Mouse (Mus musculus): ENCODE measurements around the gene Atoh8. TPM values are rescaled to one million over a fixed set of nuclear protein-coding genes. Genes with fewer than 3 reads are reported as not detected.

Gene Atoh8
- 4.8 and 6.1 TPM in 2 replicates for polyA plus RNA-seq (2014; fragmentation: Nextera tagmentation; extraction: Ambion mirVana)

DNA sequence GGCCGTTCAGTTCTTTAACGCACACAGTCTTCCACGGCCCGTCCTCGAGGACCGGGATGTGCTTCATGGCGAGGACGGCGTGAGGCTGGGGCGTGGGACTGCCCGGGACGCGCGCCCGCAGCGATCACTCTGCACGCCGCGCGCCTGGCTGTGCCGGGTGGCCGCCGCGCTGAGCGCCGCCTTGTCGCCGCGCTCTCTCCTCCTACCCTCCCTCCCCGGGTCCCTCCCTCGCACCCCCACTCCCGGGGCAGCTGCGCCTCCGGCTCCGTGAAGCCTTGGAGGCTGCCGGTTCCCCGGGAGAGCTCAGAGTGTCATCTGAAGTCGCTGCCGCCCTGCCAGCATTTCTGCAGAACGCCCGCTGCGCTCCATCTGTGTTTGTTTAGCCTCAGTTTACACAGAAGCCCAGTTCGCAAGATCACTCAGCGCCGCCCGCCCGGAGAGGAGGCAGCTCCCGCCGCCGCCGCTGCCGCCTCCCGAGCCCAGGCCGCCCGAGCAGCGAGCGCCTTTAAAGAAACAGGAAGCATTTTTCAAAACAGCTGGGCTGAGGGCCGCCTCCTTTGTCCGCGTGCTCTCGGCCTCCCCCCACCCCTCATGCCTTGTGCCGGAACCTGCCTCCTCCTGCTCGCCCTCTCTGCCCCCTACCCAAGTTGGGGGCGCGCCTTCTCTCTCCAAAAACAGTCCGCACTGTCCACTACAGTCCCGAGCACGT lies at the start of gene Atoh8:
Gene Atoh8 (minus strand): TSS at position 480 of the 709 bp plus-strand sequence.
- WGBS, result under 1% methylated on average over 68 of the region's 68 CpGs
- peak within 1 kb of the TSS; percentile 63 for H3K9ac ChIP-seq (ENCODE audit: low read length)
- H3K9me3 ChIP-seq (ENCODE audit: control insufficient read depth, low read length), result no peaks in the 10 kb centered on the region
- DNase-seq (ENCODE audit: low spot score, missing footprints) (peak; percentile 95), ATAC-seq (ENCODE audit: low FRiP score) (peak; percentile 59)
- H3K36me3 ChIP-seq (ENCODE audit: control insufficient read depth, insufficient read depth, low read length), result no peaks in the 10 kb centered on the region
- H3K4me1 ChIP-seq (ENCODE audit: control insufficient read depth, insufficient read depth, low read length), result peaks cover 32% of the 10 kb centered on the region
- H3K4me3 ChIP-seq (ENCODE audit: low read depth, low read length), result peak within 1 kb of the TSS; percentile 48
- peak within 1 kb of the TSS; percentile 25; the same call in 1 of the 2 replicates for H3K27ac ChIP-seq (ENCODE audit: low read depth, low read length)
- peaks cover 39% of the 10 kb centered on the region for H3K27me3 ChIP-seq (ENCODE audit: control insufficient read depth, insufficient read depth, low read length)
- peak within 1 kb of the TSS; percentile 98 for H3K4me2 ChIP-seq

DNA sequence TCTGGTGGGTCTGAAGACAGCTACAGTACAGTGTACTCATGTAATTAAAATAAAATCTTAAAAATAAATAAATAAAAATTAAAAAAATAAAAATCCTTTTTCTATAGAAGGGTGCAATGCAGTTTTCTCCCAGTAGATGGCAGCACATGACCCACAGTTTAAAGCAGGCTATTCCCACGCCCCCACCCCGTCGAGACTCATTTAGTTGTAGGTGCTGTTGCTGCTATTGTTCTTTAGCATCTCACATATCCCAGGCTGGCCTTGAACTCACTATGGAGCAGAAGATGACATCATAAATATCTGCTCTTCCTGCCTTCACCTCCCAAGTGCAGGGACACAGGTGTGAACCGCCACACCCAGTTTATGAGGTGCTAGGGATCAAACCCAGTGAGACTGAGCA lies 48.5 kb upstream of the Atoh8 start:
- 25% methylated on average over 4 of the region's 4 CpGs for WGBS
- no peak overlapping the region for H3K27ac ChIP-seq (ENCODE audit: low read depth, low read length)
- no peaks in the 10 kb centered on the region for H3K4me1 ChIP-seq (ENCODE audit: control insufficient read depth, insufficient read depth, low read length)
- no peak overlapping the region for H3K4me3 ChIP-seq (ENCODE audit: low read depth, low read length)
- no peak overlapping the region for H3K9ac ChIP-seq (ENCODE audit: low read length)
- no peak overlapping the region for H3K4me2 ChIP-seq
- no peaks in the 10 kb centered on the region for H3K36me3 ChIP-seq (ENCODE audit: control insufficient read depth, insufficient read depth, low read length)
- no peaks in the 10 kb centered on the region for H3K27me3 ChIP-seq (ENCODE audit: control insufficient read depth, insufficient read depth, low read length)
- ATAC-seq (ENCODE audit: low FRiP score) (peak; percentile 19; the same call in 1 of the 2 replicates), DNase-seq (ENCODE audit: low spot score, missing footprints) (peak; percentile 90)
- no peaks in the 10 kb centered on the region for H3K9me3 ChIP-seq (ENCODE audit: control insufficient read depth, low read length)

DNA sequence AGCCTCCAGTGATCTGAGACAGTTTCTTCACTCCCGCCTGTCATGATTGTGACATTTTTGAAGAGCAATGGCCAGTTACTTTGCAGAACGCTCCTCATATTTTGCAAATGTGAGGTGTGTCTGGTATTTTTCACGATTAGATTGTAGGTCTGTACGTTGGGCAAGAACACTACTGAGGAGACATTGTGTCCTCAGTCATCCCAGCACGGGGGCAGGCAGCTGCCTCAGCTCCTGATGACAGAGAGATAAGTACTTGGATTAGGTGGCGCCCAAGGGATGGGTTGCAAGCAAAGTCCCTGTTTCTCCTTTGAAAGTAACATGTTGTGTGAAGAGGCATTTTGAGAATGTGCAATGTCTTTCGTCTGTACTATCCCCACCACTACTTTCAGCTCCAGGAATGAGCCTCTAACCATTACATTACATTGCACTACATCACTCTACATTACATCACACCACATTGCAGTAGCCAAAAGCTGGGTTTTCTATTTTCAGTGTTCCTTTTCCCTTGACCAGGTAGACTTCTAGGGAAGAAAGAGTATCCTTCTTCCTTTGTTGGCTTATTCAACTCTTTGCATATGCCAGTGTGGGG lies 45.1 kb upstream of the Atoh8 start:
- Histone ChIP-seq H3K4me3 (ENCODE audit: low read depth, low read length) (no peak overlapping the region), H3K27me3 (ENCODE audit: control insufficient read depth, insufficient read depth, low read length) (no peaks in the 10 kb centered on the region), H3K27ac (ENCODE audit: low read depth, low read length) (no peak overlapping the region), H3K9ac (ENCODE audit: low read length) (no peak overlapping the region), H3K36me3 (ENCODE audit: control insufficient read depth, insufficient read depth, low read length) (no peaks in the 10 kb centered on the region), H3K9me3 (ENCODE audit: control insufficient read depth, low read length) (no peaks in the 10 kb centered on the region), H3K4me2 (no peak overlapping the region), H3K4me1 (ENCODE audit: control insufficient read depth, insufficient read depth, low read length) (no peaks in the 10 kb centered on the region)
- ATAC-seq (ENCODE audit: low FRiP score), result no peak
- 79% methylated on average over 7 of the region's 7 CpGs for WGBS
- no peak for DNase-seq (ENCODE audit: low spot score, missing footprints)

DNA sequence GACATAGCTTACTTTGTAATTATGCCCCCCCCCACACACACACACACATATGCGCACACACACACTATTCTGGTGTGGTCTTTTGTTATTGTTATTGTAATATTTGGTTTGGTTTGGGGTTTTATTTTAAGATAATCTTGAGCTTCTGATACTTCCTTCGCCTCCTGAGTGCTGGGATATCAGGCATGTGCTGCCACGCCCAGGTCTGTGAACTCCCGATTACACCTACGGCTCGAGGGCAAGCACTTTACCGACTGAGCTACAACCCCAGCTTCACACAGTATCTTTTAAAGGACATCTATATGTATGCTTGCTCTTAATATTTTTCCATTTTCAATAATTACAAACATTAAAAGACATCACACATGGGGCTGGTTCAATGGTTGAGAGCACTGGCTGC lies 44.1 kb upstream of the Atoh8 start:
- H3K9me3 ChIP-seq (ENCODE audit: control insufficient read depth, low read length), result no peaks in the 10 kb centered on the region
- no peaks in the 10 kb centered on the region for H3K27me3 ChIP-seq (ENCODE audit: control insufficient read depth, insufficient read depth, low read length)
- H3K9ac ChIP-seq (ENCODE audit: low read length), result no peak overlapping the region
- H3K4me1 ChIP-seq (ENCODE audit: control insufficient read depth, insufficient read depth, low read length), result no peaks in the 10 kb centered on the region
- H3K27ac ChIP-seq (ENCODE audit: low read depth, low read length), result no peak overlapping the region
- ATAC-seq (ENCODE audit: low FRiP score) (no peak), DNase-seq (ENCODE audit: low spot score, missing footprints) (no peak)
- H3K36me3 ChIP-seq (ENCODE audit: control insufficient read depth, insufficient read depth, low read length), result no peaks in the 10 kb centered on the region
- H3K4me3 ChIP-seq (ENCODE audit: low read depth, low read length), result no peak overlapping the region
- 91% methylated on average over 7 of the region's 7 CpGs for WGBS
- H3K4me2 ChIP-seq, result no peak overlapping the region

DNA sequence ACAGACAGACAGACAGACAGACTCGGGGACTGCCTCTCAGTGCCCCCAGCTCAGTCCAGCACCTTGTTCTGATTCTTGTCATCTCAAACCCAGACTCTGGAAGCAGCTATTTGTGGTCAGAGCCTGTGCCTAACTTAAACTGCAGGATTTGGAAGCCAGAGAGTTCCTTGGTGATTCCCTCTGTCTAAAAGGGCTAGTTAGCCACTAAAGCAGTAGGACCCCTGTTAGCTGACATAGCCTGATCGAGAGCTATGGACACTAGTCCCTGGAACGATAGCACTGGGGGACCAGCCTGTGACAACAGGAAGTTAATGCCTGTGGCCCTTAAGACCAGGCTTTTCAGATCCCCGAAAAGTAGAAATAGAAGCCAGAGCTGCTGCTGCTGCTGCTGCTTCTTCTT lies 43.5 kb upstream of the Atoh8 start:
- WGBS, result 79% methylated on average over 4 of the region's 4 CpGs
- Histone ChIP-seq H3K4me3 (ENCODE audit: low read depth, low read length) (no peak overlapping the region), H3K9ac (ENCODE audit: low read length) (no peak overlapping the region), H3K9me3 (ENCODE audit: control insufficient read depth, low read length) (no peaks in the 10 kb centered on the region), H3K36me3 (ENCODE audit: control insufficient read depth, insufficient read depth, low read length) (no peaks in the 10 kb centered on the region), H3K27me3 (ENCODE audit: control insufficient read depth, insufficient read depth, low read length) (no peaks in the 10 kb centered on the region), H3K4me2 (no peak overlapping the region), H3K4me1 (ENCODE audit: control insufficient read depth, insufficient read depth, low read length) (no peaks in the 10 kb centered on the region), H3K27ac (ENCODE audit: low read depth, low read length) (no peak overlapping the region)
- no peak for DNase-seq (ENCODE audit: low spot score, missing footprints)
- no peak for ATAC-seq (ENCODE audit: low FRiP score)

DNA sequence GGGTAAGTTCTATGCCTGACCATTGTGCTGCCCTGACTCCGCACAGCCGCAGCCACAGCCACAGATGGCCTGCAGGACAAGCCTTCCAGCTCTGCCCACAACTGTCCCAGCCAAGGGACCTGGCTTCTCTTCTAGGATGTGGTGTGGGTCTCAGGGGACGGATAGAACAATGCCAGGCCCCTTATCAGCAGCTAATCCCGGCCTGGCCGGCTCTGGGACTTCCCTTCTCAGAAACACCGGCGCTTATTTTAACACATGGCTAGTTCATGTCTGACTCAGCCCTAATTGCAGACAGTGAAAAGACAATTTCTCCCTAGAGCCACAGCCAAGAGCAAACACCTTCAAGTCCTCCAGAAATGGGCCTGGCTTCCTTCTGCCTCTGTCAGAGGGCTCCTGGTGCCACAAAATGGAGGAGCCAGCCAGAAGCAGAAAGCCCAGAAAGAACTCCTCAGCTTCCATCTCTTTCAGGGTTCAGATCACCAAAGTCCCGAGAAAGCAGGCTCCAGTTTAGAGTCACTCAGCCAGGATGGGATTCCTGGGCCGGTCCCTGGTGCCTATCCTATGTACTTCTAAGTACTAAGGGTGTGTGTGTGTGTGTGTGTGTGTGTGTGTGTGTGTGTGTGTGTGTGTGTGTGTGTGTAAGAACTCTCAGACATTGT lies 42.3 kb upstream of the Atoh8 start:
- Histone ChIP-seq H3K4me2 (no peak overlapping the region), H3K27me3 (ENCODE audit: control insufficient read depth, insufficient read depth, low read length) (no peaks in the 10 kb centered on the region), H3K36me3 (ENCODE audit: control insufficient read depth, insufficient read depth, low read length) (no peaks in the 10 kb centered on the region), H3K9me3 (ENCODE audit: control insufficient read depth, low read length) (no peaks in the 10 kb centered on the region), H3K9ac (ENCODE audit: low read length) (no peak overlapping the region), H3K27ac (ENCODE audit: low read depth, low read length) (no peak overlapping the region), H3K4me3 (ENCODE audit: low read depth, low read length) (no peak overlapping the region), H3K4me1 (ENCODE audit: control insufficient read depth, insufficient read depth, low read length) (no peaks in the 10 kb centered on the region)
- ATAC-seq (ENCODE audit: low FRiP score), result no peak
- DNase-seq (ENCODE audit: low spot score, missing footprints), result no peak
- 77% methylated on average over 9 of the region's 9 CpGs for WGBS

DNA sequence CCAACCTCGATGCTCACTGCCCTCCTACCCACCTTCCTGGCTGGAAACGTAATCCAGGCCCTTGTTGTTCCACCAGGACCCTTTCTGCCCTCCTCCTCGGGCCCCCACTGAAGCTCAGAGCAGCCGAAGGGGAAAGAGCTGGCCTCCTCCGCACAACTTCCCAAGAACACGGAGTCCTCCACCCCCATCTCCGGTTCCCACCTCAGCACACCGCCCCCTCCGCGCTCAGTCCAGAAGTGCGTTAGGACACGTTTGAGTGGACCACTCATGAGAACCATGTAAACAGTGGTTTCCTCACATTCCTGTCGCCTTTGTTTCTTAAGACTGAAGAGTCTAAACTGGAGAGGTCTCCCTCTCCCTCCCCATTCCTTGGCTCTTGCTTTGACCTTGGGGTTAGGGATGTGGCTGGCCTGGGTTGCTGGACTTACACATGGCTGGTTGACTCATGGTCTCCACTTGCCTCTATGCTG lies 41.6 kb upstream of the Atoh8 start:
- Histone ChIP-seq H3K4me2 (no peak overlapping the region), H3K9ac (ENCODE audit: low read length) (no peak overlapping the region), H3K4me3 (ENCODE audit: low read depth, low read length) (no peak overlapping the region), H3K36me3 (ENCODE audit: control insufficient read depth, insufficient read depth, low read length) (no peaks in the 10 kb centered on the region), H3K9me3 (ENCODE audit: control insufficient read depth, low read length) (no peaks in the 10 kb centered on the region), H3K27me3 (ENCODE audit: control insufficient read depth, insufficient read depth, low read length) (no peaks in the 10 kb centered on the region), H3K27ac (ENCODE audit: low read depth, low read length) (no peak overlapping the region), H3K4me1 (ENCODE audit: control insufficient read depth, insufficient read depth, low read length) (no peaks in the 10 kb centered on the region)
- DNase-seq (ENCODE audit: low spot score, missing footprints) (no peak), ATAC-seq (ENCODE audit: low FRiP score) (no peak)
- 88% methylated on average over 13 of the region's 13 CpGs for WGBS

DNA sequence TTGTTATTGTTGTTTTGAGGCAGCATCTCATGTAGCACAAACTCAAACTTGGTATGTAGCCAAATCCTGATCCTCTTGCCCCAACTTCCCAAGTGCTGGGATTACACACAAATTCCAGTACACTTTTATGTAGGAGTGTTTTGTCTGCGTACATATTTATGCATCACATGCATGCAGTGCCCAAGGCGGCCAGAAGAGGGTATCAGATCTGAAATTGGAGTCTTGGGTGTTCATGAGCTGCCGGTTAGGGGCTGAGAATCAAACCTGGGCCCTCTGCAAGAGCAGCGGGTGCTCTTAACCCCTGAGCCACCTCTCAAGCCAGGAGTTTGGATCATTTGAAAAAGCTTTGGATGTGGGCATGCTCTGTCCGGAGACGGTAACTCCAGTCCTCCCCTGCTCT lies 40.8 kb upstream of the Atoh8 start:
- Histone ChIP-seq H3K9me3 (ENCODE audit: control insufficient read depth, low read length) (no peaks in the 10 kb centered on the region), H3K9ac (ENCODE audit: low read length) (no peak overlapping the region), H3K27ac (ENCODE audit: low read depth, low read length) (no peak overlapping the region), H3K27me3 (ENCODE audit: control insufficient read depth, insufficient read depth, low read length) (no peaks in the 10 kb centered on the region), H3K4me2 (no peak overlapping the region), H3K36me3 (ENCODE audit: control insufficient read depth, insufficient read depth, low read length) (no peaks in the 10 kb centered on the region), H3K4me1 (ENCODE audit: control insufficient read depth, insufficient read depth, low read length) (no peaks in the 10 kb centered on the region), H3K4me3 (ENCODE audit: low read depth, low read length) (no peak overlapping the region)
- 90% methylated on average over 6 of the region's 6 CpGs for WGBS
- DNase-seq (ENCODE audit: low spot score, missing footprints) (no peak), ATAC-seq (ENCODE audit: low FRiP score) (no peak)

DNA sequence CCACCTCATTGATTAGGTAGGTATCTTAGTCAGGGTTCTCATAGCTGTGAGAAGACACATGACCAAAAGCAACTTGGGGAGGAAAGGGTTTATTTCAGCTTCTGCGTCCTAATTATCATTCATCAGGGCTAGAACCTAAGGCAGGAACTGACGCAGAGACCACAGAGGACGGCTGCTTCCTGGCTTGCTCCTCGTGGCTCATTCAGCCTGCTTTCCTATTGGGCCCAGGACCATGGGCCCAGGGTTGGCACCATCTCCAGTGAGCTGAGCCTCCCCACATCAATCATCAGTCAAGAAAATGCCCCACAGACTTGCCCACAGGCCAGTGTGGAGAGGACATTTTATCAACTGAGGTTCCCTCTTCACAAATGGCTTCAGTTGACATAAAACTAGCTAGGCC lies 40.1 kb upstream of the Atoh8 start:
- Histone ChIP-seq H3K9me3 (ENCODE audit: control insufficient read depth, low read length) (no peaks in the 10 kb centered on the region), H3K4me1 (ENCODE audit: control insufficient read depth, insufficient read depth, low read length) (no peaks in the 10 kb centered on the region), H3K27me3 (ENCODE audit: control insufficient read depth, insufficient read depth, low read length) (no peaks in the 10 kb centered on the region), H3K4me2 (no peak overlapping the region), H3K36me3 (ENCODE audit: control insufficient read depth, insufficient read depth, low read length) (no peaks in the 10 kb centered on the region), H3K4me3 (ENCODE audit: low read depth, low read length) (no peak overlapping the region), H3K9ac (ENCODE audit: low read length) (no peak overlapping the region), H3K27ac (ENCODE audit: low read depth, low read length) (no peak overlapping the region)
- DNase-seq (ENCODE audit: low spot score, missing footprints) (no peak), ATAC-seq (ENCODE audit: low FRiP score) (no peak)
- 84% methylated on average over 4 of the region's 4 CpGs for WGBS

Data from midbrain, embryonic 11.5 days (tissue).